ENCODE assay signal across 24 mouse cellular contexts in genomic region chr2:114734861-114735569, GRCm38 (mm10).
DNase-seq lines count a peak whose midpoint lies in the region; ATAC-seq and TF ChIP-seq lines count a peak whose summit lies in the region.
"Had no signal": no experiment of that assay in that cellular context is flagged by ENCODE, and none has a peak within 500 bp of the region (broad histone marks: within the 10 kb centered on the region; RNA-seq: fewer than 3 reads in every experiment).

No protein-coding gene starts in this region.

- peak; percentile 80 for ATAC-seq in forebrain, embryonic 16.5 days
- ATAC-seq: inflammation-experienced regulatory T-cells, adult 6 months; Patski had no signal

- H3K9ac ChIP-seq in forebrain, embryonic 16.5 days (replicated peaks; ENCODE audit: low read depth, low read length) = no peak overlapping the region
- H3K9ac ChIP-seq: liver, embryonic 13.5 days; neural tube, embryonic 13.5 days had no signal

- no peaks in the 10 kb centered on the region for H3K36me3 ChIP-seq in kidney, adult 2 months (ENCODE audit: control insufficient read depth, insufficient read depth, low read length)
- H3K36me3 ChIP-seq in forebrain, embryonic 16.5 days (ENCODE audit: control insufficient read depth, insufficient read depth) = no peaks in the 10 kb centered on the region
- H3K36me3 ChIP-seq: liver, embryonic 13.5 days; neural tube, embryonic 13.5 days had no signal

- H3K4me3 ChIP-seq in kidney, adult 2 months (ENCODE audit: insufficient read depth, low read depth, low read length) = no peak overlapping the region
- no peak overlapping the region for H3K4me3 ChIP-seq in forebrain, embryonic 16.5 days (replicated peaks; ENCODE audit: low read length)
- H3K4me3 ChIP-seq: left cerebral cortex, adult 2 months; liver, embryonic 13.5 days; neural tube, embryonic 13.5 days had no signal

- 37% methylated on average over 4 of the region's 4 CpGs for WGBS in kidney, adult 2 months
- WGBS in forebrain, embryonic 16.5 days = 18% methylated on average over 4 of the region's 4 CpGs

- no peak for TF ChIP-seq POLR2A in kidney, adult 2 months (IDR thresholded peaks at IDR 0.05; ENCODE audit: low read depth, low read length)

- no peaks in the 10 kb centered on the region for H3K9me3 ChIP-seq in forebrain, embryonic 16.5 days (ENCODE audit: control insufficient read depth, low read length)
- H3K9me3 ChIP-seq: liver, embryonic 13.5 days; neural tube, embryonic 13.5 days had no signal

- no peak overlapping the region for H3K4me2 ChIP-seq in forebrain, embryonic 16.5 days (ENCODE audit: low read length)
- H3K4me2 ChIP-seq: liver, embryonic 13.5 days; midbrain, embryonic 11.5 days; neural tube, embryonic 13.5 days had no signal

- intact Hi-C loops in heart, postnatal 14 days (cut with DNase I) = no loop called here

- no peak for TF ChIP-seq CTCF in kidney, adult 2 months (conservative IDR thresholded peaks at IDR 0.05; ENCODE audit: insufficient read depth, insufficient read length, low read depth, low read length)

- H3K4me1 ChIP-seq in kidney, adult 2 months (ENCODE audit: control insufficient read depth, insufficient read depth, low read length) = no peaks in the 10 kb centered on the region
- H3K4me1 ChIP-seq in forebrain, embryonic 16.5 days (replicated peaks; ENCODE audit: control insufficient read depth, insufficient read depth, low read length) = peaks cover 13% of the 10 kb centered on the region
- H3K4me1 ChIP-seq: liver, embryonic 13.5 days; neural tube, embryonic 13.5 days had no signal

- H3K27ac ChIP-seq in kidney, adult 2 months (ENCODE audit: insufficient read depth, low read depth, low read length) = no peak overlapping the region
- H3K27ac ChIP-seq in forebrain, embryonic 16.5 days (ENCODE audit: low read length) = peak overlapping the region; percentile 52
- H3K27ac ChIP-seq: left cerebral cortex, adult 2 months; liver, embryonic 13.5 days; macrophage; neural tube, embryonic 13.5 days had no signal

- no peaks in the 10 kb centered on the region for H3K27me3 ChIP-seq in kidney, adult 2 months (replicated peaks; ENCODE audit: control insufficient read depth, insufficient read depth, low read length)
- no peaks in the 10 kb centered on the region for H3K27me3 ChIP-seq in forebrain, embryonic 16.5 days (replicated peaks; ENCODE audit: control insufficient read depth, insufficient read depth, low read length)
- H3K27me3 ChIP-seq: liver, embryonic 13.5 days; neural tube, embryonic 13.5 days; Patski had no signal

- DNase-seq in kidney, adult 2 months = peak; percentile 4
- no peak for DNase-seq in kidney, adult 18-20 months
- peak; percentile 43 for DNase-seq in MN1 (ENCODE audit: low spot score)
- DNase-seq in Muller cell, postnatal 12 days (ENCODE audit: inconsistent ontology term) = peak; percentile 43
- no peak for DNase-seq in thymus, postnatal 36 days
- no peak for DNase-seq in testis, postnatal 10 days (ENCODE audit: low spot score)
- no peak for DNase-seq in heart, postnatal 14 days
- DNase-seq: adrenal gland, postnatal 10 days; cerebellum, adult 11 months; cerebellum, postnatal 14 days; embryo, embryonic 11 days; gastrocnemius, postnatal 14 days; kidney, adult 9 months; layer of hippocampus, adult 9-11 months; liver, embryonic 13.5 days; right cerebral cortex, postnatal 14 days; thymus, adult 18-20 months had no signal

Comparison
In these comparisons a context has a peak if more than half of its experiments do, and no peak if none do; other contexts are left out.
1. DNase-seq: peak in kidney, adult 2 months (single experiment), MN1 (single experiment) and Muller cell, postnatal 12 days (single experiment); none in kidney, adult 18-20 months (single experiment), thymus, postnatal 36 days (0 of 2), testis, postnatal 10 days (single experiment) and heart, postnatal 14 days (0 of 2).